Mouse (Mus musculus) liver, postnatal 0 days (tissue): ENCODE measurements around the gene Myo1b.

Experiments used
- CTCF ChIP-seq: sonication (generic); IDR thresholded peaks from 2 replicates; pipeline ENCODE4 v1.5.1; 2016; ENCODE audit warnings: antibody characterized with exemption, low read depth
- EP300 ChIP-seq: IDR thresholded peaks from 2 replicates; pipeline ENCODE4 v1.6.1; 2016; ENCODE audit warnings: antibody characterized with exemption, low read depth, mild to moderate bottlenecking

DNA sequence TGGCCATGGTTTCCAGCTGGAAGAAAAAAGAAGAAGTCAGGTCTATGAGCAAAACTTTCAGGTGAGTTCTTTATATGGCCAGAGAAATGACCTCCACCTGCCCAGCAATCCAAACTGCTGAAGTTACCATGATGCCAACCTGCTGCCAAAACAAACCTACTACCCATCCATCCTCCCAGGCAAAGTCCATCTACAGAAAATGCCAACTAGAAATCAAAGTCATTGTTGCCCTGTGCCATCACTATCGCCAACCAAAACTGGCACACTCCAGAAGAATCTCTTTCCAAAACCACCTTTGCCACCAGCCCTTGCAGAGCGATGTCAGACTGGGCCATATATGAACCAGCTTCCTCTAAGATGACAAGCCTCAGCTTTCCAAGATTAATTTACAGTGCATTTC lies 32.7 kb downstream of the Myo1b start:
- TF ChIP-seq CTCF, result no peak
- TF ChIP-seq EP300, result no peak
